Mouse (Mus musculus) thymus, adult 2 months (tissue): ENCODE results near the gene Rgs6.

Source experiments
- CTCF ChIP-seq: fragments of 200-500 bp; IDR thresholded peaks from 2 replicates; pipeline ENCODE4 v1.5.1; 2012; ENCODE audit warnings: mild to moderate bottlenecking, control low read depth, low read length, moderate library complexity, borderline replicate concordance; ENCODE audit not compliant: control insufficient read depth, poor library complexity, insufficient read depth; ENCODE audit errors: extremely low read depth
- POLR2A ChIP-seq: fragments of 200-500 bp; IDR thresholded peaks from 2 replicates; pipeline ENCODE4 v1.6.1; 2012; ENCODE audit warnings: mild to moderate bottlenecking, low read length, control low read depth, moderate library complexity; ENCODE audit not compliant: control insufficient read depth, poor library complexity, insufficient read depth; ENCODE audit errors: extremely low read depth

- TF ChIP-seq CTCF (no peak), POLR2A (no peak)
These were observed 428.4 kb downstream of the Rgs6 start for GRCm38 (mm10) chr12:83016486-83016885.
